Mouse (Mus musculus) olfactory bulb, adult 2 months (tissue): ENCODE data around the gene Wdfy2. TPM values are rescaled to one million over a fixed set of nuclear protein-coding genes. Genes with fewer than 3 reads are reported as not detected.
A peak's percentile ranks its signal among the peaks of the same experiment; 100 is the strongest.

Experiments
- H3K27ac ChIP-seq: fragments of 200-500 bp; 2 replicates; pipeline ENCODE4 v1.5.1; 2012; ENCODE audit warnings: low read depth, low read length; ENCODE audit not compliant: insufficient read depth
- H3K4me1 ChIP-seq: fragments of 200-500 bp; 2 replicates; pipeline ENCODE4 v1.6.1; 2012; ENCODE audit warnings: low read length; ENCODE audit not compliant: control insufficient read depth, insufficient read depth
- H3K4me3 ChIP-seq: fragments of 200-500 bp; 2 replicates; pipeline ENCODE4 v1.5.1; 2012; ENCODE audit warnings: mild to moderate bottlenecking, low read depth, low read length, moderate library complexity; ENCODE audit not compliant: insufficient read depth
- CTCF ChIP-seq: fragments of 200-500 bp; IDR thresholded peaks from 2 replicates; pipeline ENCODE4 v1.5.1; 2012; ENCODE audit warnings: low read depth, mild to moderate bottlenecking, low read length, moderate library complexity; ENCODE audit not compliant: insufficient read depth
- POLR2A ChIP-seq: fragments of 200-500 bp; IDR thresholded peaks from 2 replicates; pipeline ENCODE4 v1.6.1; 2012; ENCODE audit warnings: mild to moderate bottlenecking, low read depth, low read length, moderate library complexity; ENCODE audit not compliant: insufficient read depth
- WGBS: fragments of 180-500 bp; shearing (Covaris S2); methylation state at CpG from one replicate; pipeline ENCODE4 v1.1.7; 2018; 5-methylcytosine and 5-hydroxymethylcytosine counted together
- polyA plus RNA-seq: library from polyadenylated mRNA; stranded (reverse); fragments of >200 nt; gene quantifications from 2 replicates; pipeline ENCODE4 v1.2.4, GENCODE M21; 2012; ENCODE audit warnings: low replicate concordance; ENCODE audit not compliant: missing spikeins, insufficient read depth, insufficient read length

Gene Wdfy2
- not detected in 2 replicates for polyA plus RNA-seq

DNA sequence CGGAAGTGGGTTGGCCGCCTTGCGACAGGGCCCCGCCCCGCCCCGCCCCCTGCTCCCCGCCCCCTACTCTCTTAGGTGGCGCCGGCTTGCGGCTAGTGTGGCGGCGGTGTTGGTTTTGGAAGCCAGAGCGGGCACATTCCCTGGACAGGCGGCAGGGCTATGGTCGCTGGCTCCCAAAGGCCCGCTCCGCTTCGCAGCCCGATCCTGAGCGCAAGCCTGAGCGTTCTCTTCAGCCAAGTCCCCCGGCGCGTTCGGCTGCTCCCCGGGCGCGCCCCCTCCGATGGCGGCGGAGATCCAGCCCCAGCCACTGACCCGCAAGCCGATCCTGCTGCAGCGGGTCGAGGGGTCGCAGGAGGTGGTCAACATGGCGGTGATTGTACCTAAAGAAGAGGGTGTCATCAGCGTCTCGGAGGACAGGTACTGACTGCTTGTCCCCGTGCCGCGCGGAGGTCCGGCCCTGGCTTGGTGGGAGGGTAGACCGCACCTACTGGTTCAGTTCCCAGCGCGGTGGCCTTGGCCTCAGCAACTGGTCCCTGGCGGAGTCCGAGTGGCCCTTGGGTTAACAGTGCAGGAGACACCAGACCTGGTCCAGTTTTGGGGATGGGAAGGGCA, at the start of gene Wdfy2:
TSS of gene Wdfy2 (plus strand) at position 38 of the 612 bp plus-strand sequence.
- Histone ChIP-seq H3K4me1 (0 out of 2 replicates have a peak, but pooled peaks cover 2% of the 10 kb centered on the region), H3K4me3 (peak within 1 kb of the TSS; percentile 68), H3K27ac (peak within 1 kb of the TSS; percentile 41)
- TF ChIP-seq CTCF (no peak), POLR2A (no peak)
- under 1% methylated on average over 49 of the region's 49 CpGs for WGBS

DNA sequence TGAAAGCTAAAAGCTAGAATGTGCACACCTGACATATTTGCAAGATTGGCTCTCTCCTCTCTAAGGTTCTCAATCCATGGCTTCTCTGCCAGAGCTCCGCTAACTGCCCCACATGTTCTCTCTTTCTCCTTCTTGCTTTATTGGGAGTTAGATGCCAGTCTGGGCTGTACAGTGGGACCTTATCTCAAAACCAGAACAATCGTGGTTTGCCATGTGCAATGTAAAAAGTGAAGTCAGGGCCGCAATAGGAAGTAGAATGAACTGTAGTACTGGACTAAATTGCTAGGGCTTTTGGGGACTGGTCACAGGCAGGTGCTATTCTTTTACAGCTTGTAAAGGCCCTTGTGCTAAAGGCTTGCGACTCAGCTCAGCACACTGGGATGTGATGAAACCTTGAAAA, 48.2 kb upstream of the Wdfy2 start:
- WGBS: 81% methylated on average over 4 of the region's 4 CpGs
- TF ChIP-seq CTCF: no peak
- no peak for TF ChIP-seq POLR2A
- Histone ChIP-seq H3K4me1 (no peaks in the 10 kb centered on the region), H3K27ac (no peak overlapping the region), H3K4me3 (no peak overlapping the region)

DNA sequence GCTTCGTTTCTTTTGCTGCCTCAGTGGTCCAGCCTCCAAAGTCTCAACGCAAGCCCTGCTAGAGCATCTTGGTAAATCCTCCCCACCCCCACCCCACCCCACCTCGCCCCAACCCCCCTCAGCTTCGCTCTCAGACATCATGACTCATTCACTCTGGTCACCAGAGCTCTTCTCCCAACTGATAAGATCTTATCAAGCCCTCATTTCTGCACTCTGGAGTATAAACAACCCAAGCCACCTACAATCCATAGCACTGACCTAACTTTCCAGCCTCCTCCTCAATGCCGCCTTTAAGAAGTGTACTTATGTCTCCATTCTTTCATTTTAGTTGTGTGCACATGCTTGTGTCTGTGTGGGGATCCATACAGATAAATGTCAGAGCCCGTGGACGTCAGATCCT, 41.8 kb upstream of the Wdfy2 start:
- Histone ChIP-seq H3K27ac (no peak overlapping the region), H3K4me3 (no peak overlapping the region), H3K4me1 (peaks cover 2% of the 10 kb centered on the region; the same call in 1 of the 2 replicates)
- WGBS: 90% methylated on average over 7 of the region's 7 CpGs
- TF ChIP-seq POLR2A (no peak), CTCF (no peak)

DNA sequence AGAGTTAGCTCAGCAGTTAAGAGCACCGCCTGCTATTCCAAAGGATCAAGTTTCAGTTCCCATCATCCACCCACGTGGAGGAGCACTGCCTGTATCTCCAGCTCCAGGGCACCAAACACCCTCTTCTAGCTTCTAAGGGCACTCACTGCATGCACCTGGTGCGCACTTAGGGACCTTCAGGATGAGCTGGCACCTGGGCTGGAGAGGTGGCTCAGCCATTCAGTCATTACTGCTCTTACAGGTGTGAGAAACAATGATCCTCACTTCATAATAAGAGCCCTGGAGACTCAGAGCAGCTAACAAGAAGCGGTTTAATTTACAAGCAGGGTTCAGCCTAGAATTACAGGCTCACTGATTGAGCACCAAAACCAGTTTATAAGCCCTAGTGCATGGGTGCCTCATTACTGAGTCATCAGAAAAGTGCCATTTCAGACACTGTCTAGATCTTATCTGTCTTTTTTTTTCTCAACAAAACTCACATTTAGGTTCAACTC, 38.8 kb upstream of the Wdfy2 start:
- WGBS: 17% methylated on average over 4 of the region's 4 CpGs
- TF ChIP-seq CTCF (no peak), POLR2A (no peak)
- H3K27ac ChIP-seq: no peak overlapping the region
- H3K4me1 ChIP-seq: peaks cover 2% of the 10 kb centered on the region; the same call in 1 of the 2 replicates
- no peak overlapping the region for H3K4me3 ChIP-seq

DNA sequence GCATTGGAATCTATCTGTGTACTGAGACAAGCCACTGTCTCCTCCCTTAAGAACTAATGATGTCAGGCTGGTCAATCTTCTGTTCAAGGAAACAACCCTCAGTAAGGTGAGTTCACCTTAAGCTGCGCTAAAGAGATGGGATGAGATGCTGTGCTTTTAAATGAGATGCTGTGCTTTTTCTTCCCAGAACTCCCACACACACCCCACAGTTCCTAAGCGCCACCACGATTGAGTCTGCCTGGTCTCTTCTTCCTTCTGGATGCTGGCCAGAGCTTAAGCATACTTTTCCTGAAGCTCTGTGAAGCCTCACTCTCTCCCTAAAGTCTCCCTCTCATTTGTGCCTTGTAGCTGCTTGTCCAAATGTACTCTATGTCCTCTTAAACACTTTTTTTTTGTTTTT, 36.7 kb upstream of the Wdfy2 start:
- Histone ChIP-seq H3K4me3 (no peak overlapping the region), H3K27ac (no peak overlapping the region), H3K4me1 (peaks cover 2% of the 10 kb centered on the region; the same call in 1 of the 2 replicates)
- TF ChIP-seq CTCF (no peak), POLR2A (no peak)
- WGBS: 70% methylated on average over 3 of the region's 3 CpGs

DNA sequence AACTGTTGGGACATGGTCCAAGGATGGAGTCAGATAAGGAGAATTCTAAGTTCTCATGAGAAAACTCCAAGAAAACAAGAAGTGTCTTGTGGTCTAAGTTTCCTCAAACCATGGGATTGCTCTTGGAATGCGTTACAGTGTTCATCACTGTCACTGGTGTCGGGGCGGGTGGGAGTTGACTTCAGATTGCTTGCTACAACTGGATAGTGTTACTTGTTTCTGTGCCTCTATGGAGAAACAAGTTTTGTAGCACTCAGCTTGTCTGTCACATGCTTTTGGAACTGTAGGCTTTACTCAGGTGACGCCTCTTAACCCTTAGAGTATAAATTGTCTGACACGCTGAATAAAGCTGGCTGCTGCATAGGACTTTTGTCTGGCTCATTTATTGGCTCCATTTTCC, 34.3 kb upstream of the Wdfy2 start:
- H3K27ac ChIP-seq: no peak overlapping the region
- 90% methylated on average over 5 of the region's 5 CpGs for WGBS
- TF ChIP-seq CTCF (no peak), POLR2A (no peak)

DNA sequence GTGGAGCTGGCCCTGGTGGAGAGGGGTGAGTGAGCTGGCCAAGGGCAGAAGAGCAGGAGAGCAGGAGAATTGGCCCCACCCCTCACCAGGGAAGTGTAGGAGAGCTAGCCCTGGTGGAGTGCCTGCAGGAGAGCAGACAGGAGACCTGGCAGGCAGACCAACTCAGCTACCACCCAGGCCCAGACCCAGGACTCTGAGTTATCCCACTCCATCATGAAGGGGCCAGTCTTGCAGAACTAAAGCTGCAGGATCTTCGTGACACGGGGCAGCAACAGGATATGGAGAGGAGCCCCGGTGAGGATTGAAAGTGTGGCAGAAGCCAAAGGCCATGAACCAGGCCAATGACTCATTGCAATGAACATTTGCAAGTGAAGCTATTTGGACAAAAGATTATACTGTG, 30.6 kb upstream of the Wdfy2 start:
- no peak overlapping the region for H3K4me3 ChIP-seq
- TF ChIP-seq CTCF: no peak
- no peak for TF ChIP-seq POLR2A
- no peaks in the 10 kb centered on the region for H3K4me1 ChIP-seq
- 82% methylated on average over 3 of the region's 3 CpGs for WGBS
- H3K27ac ChIP-seq: no peak overlapping the region

More for the DNA sequence above, 34.3 kb upstream of the Wdfy2 start:
- Histone ChIP-seq H3K4me3 (no peak overlapping the region), H3K4me1 (peaks cover 2% of the 10 kb centered on the region; the same call in 1 of the 2 replicates)

DNA sequence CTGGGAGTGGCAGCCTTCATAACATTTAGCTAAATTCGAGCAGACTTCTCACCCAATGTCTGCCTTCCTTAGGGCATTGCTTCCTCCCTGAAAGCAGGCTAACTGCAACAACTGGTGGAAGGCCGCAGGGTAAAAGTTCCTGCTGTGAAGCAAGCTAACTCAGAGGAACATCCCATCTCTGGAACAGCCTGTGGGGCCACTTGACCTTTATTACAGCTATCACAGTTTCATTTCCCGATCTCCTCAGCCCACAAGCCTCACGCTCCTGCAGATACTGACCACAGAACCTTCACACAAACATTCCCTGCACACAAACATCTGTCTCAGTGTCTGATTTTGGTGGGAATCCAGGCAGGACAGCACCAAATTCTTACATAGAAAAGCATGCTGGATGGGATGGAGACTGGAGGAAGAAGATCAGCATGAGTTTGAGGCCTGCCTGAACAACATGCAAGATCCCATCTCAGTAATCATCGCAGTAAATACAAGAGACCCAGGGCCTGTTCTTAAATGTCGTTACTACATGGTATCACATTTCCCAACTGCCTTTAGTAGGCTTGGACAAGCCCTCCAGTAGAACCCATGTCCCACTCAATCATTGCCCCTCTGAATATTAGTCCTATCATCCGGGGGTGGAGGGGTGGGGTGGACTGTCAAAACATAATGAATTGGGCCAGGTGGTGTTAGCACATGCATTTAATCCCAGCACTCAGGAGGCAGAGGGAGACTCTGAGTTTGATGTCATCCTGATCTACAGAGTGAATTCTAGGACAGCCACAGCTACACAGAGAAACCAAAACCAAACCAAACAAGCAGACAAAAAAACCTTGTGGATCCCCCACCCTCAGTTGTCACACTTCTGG, 28.6 kb upstream of the Wdfy2 start:
- H3K27ac ChIP-seq: no peak overlapping the region
- 90% methylated on average over 7 of the region's 7 CpGs for WGBS
- TF ChIP-seq POLR2A (no peak), CTCF (no peak)

DNA sequence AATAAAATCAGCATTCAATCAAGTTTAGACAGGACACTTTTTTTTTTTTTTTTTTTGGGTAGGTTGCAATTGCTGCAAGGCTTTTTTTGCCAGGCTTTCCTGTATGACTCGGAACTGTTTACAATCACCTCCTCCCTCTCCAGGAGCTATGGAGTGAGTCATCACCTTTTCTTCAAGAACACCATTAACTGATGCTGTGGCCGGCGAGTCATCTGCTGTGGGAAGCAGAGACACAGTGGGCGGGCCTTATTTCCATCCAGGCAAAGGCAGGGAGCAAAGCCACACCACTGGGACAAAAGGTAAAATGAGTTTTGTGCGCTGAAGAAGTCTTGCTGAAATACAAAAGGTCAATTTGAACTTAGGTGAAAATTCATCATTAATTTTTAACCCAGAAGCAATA, 24.7 kb upstream of the Wdfy2 start:
- 39% methylated on average over 5 of the region's 5 CpGs for WGBS
- TF ChIP-seq POLR2A (no peak), CTCF (no peak)
- H3K27ac ChIP-seq: no peak overlapping the region
- peaks cover 2% of the 10 kb centered on the region; the same call in 1 of the 2 replicates for H3K4me1 ChIP-seq
- H3K4me3 ChIP-seq: no peak overlapping the region

More for the DNA sequence above, 28.6 kb upstream of the Wdfy2 start:
- Histone ChIP-seq H3K4me1 (peaks cover 2% of the 10 kb centered on the region; the same call in 1 of the 2 replicates), H3K4me3 (no peak overlapping the region)
